Mouse (Mus musculus) left cerebral cortex, adult 9 months (tissue): ENCODE measurements around the gene Sucla2.
"Not testable (repeated sequence)": the region's sequence is repeated elsewhere in the genome, so short reads cannot be mapped to it uniquely, and the experiment has no call there.

Experiments used
- DNase-seq, 2 experiments: peaks; one replicate each; pipeline ENCODE4 v3.0.0; 2022; ENCODE audit warnings: low spot score in 2 of 2

Sucla2 gene

GRCm38 (mm10) chr14:73509765-73510423, 15.2 kb upstream of the Sucla2 start, which contains the start of gene Med4:
Gene Med4 (plus strand): TSS chr14:73510025.
- peak; percentile 83 to 97 for DNase-seq

GRCm38 (mm10) chr14:73524136-73524535, 983 bp upstream of the Sucla2 start:
- no peak for DNase-seq

GRCm38 (mm10) chr14:73528661-73529060, 3.5 kb downstream of the Sucla2 start:
- not testable (repeated sequence) for DNase-seq

- no peak for DNase-seq
Measured at GRCm38 (mm10) chr14:73533755-73534465, 8.8 kb downstream of the Sucla2 start.

- DNase-seq, result no peak
Measured at GRCm38 (mm10) chr14:73535641-73536040, 10.5 kb downstream of the Sucla2 start.

- DNase-seq, result no peak
Measured at GRCm38 (mm10) chr14:73543781-73544180, 18.7 kb downstream of the Sucla2 start.

- DNase-seq, result no peak
Measured at GRCm38 (mm10) chr14:73547034-73547433, 21.9 kb downstream of the Sucla2 start.

GRCm38 (mm10) chr14:73548051-73548450, 22.9 kb downstream of the Sucla2 start, which contains the start of gene Nudt15:
Gene Nudt15 (minus strand): TSS chr14:73548242.
- no peak for DNase-seq

GRCm38 (mm10) chr14:73550291-73550690, 25.2 kb downstream of the Sucla2 start:
- DNase-seq, result no peak

- no peak for DNase-seq
Measured at GRCm38 (mm10) chr14:73550732-73551131, 25.6 kb downstream of the Sucla2 start.

GRCm38 (mm10) chr14:73551164-73551563, 26.0 kb downstream of the Sucla2 start:
- no peak for DNase-seq

GRCm38 (mm10) chr14:73552341-73553121, 27.4 kb downstream of the Sucla2 start:
- DNase-seq, result peak; percentile 68 to 91

GRCm38 (mm10) chr14:73553122-73553696, 28.1 kb downstream of the Sucla2 start:
- no peak for DNase-seq

GRCm38 (mm10) chr14:73569831-73570230, 44.7 kb downstream of the Sucla2 start:
- not testable (repeated sequence) for DNase-seq

GRCm38 (mm10) chr14:73571143-73571542, 46.0 kb downstream of the Sucla2 start:
- no peak for DNase-seq

GRCm38 (mm10) chr14:73574053-73574452, 48.9 kb downstream of the Sucla2 start:
- DNase-seq, result no peak

- DNase-seq, result no peak
Measured at GRCm38 (mm10) chr14:73576336-73576735, 51.2 kb downstream of the Sucla2 start.

GRCm38 (mm10) chr14:73588080-73588479, 63.0 kb downstream of the Sucla2 start:
- DNase-seq, result no peak

GRCm38 (mm10) chr14:73592166-73592565, 67.0 kb downstream of the Sucla2 start:
- no peak for DNase-seq

GRCm38 (mm10) chr14:73599720-73600119, 74.6 kb downstream of the Sucla2 start:
- no peak for DNase-seq

- no peak for DNase-seq
Measured at GRCm38 (mm10) chr14:73607732-73608131, 82.6 kb downstream of the Sucla2 start.
